Comparison of ENCODE assay signal across 8 mouse cellular contexts in the genomic region with DNA sequence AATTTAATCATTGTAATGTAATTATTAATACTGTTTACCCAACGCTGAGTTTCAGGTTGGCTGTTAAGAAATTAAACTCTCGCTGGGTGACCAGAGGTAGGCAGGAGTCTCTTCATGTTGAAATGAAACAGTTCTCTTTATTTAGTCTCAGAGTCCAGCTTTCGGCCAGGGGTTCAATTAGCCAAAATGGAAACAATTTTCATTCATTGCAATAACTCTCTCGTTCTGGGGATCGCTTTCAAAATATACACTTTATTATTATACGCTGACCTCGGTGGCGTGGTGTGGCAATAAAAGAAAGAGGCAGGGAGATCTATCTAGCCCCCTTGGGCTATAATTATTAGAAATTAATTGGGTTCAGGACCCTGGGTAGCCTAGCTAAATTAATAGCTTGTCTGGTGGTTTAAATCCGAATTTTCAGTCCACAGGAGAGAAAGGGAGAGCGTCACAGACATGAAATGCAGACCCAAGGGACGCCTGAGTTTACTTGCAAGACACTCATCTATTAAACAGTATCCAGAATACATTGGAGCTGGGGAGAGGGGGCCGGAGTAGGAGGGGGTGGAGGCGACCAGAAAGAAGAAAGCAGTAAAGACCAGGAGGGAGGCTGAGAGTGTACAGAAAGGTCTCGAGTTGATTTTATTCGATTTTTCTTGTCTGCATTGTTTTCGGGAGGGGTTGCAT. TPM values are rescaled to one million over a fixed set of nuclear protein-coding genes. Genes with fewer than 3 reads are reported as not detected.
DNase-seq lines count a peak whose midpoint lies in the region; ATAC-seq lines count a peak whose summit lies in the region.

No protein-coding gene starts in this region.

- H3K4me1 ChIP-seq in heart, embryonic 10.5 days = peaks cover 25% of the 10 kb centered on the region
- H3K4me1 ChIP-seq in hindbrain, embryonic 13.5 days (replicated peaks) = peaks cover 43% of the 10 kb centered on the region
- H3K4me1 ChIP-seq in midbrain, embryonic 12.5 days = peaks cover 39% of the 10 kb centered on the region

- H3K4me2 ChIP-seq in hindbrain, embryonic 13.5 days = peak overlapping the region; percentile 58
- peak overlapping the region; percentile 84 for H3K4me2 ChIP-seq in midbrain, embryonic 12.5 days (replicated peaks)

- no peaks in the 10 kb centered on the region for H3K36me3 ChIP-seq in heart, embryonic 10.5 days
- H3K36me3 ChIP-seq in hindbrain, embryonic 13.5 days = no peaks in the 10 kb centered on the region
- H3K36me3 ChIP-seq in midbrain, embryonic 12.5 days = no peaks in the 10 kb centered on the region

- H3K9me3 ChIP-seq in heart, embryonic 10.5 days = no peaks in the 10 kb centered on the region
- H3K9me3 ChIP-seq in hindbrain, embryonic 13.5 days = no peaks in the 10 kb centered on the region
- no peaks in the 10 kb centered on the region for H3K9me3 ChIP-seq in midbrain, embryonic 12.5 days

- no peak overlapping the region for H3K9ac ChIP-seq in hindbrain, embryonic 13.5 days
- H3K9ac ChIP-seq in midbrain, embryonic 12.5 days (replicated peaks) = peak overlapping the region; percentile 54; the same call in 1 of the 2 replicates

- H3K27ac ChIP-seq in heart, embryonic 10.5 days = peak overlapping the region; percentile 56; the same call in 1 of the 2 replicates
- no peak overlapping the region for H3K27ac ChIP-seq in hindbrain, embryonic 13.5 days
- H3K27ac ChIP-seq in midbrain, embryonic 12.5 days (replicated peaks) = no peak overlapping the region

- H3K4me3 ChIP-seq in heart, embryonic 10.5 days = peak overlapping the region; percentile 60
- H3K4me3 ChIP-seq in hindbrain, embryonic 13.5 days = peak overlapping the region; percentile 37; the same call in 1 of the 2 replicates
- H3K4me3 ChIP-seq in midbrain, embryonic 12.5 days = peak overlapping the region; percentile 48

- peaks cover 65% of the 10 kb centered on the region for H3K27me3 ChIP-seq in heart, embryonic 10.5 days (ENCODE audit: insufficient read depth, poor library complexity, severe bottlenecking)
- peaks cover 88% of the 10 kb centered on the region for H3K27me3 ChIP-seq in hindbrain, embryonic 13.5 days
- H3K27me3 ChIP-seq in midbrain, embryonic 12.5 days = peaks cover 74% of the 10 kb centered on the region

- WGBS in heart, embryonic 10.5 days = 8% methylated on average over 16 of the region's 16 CpGs
- 5% methylated on average over 16 of the region's 16 CpGs for WGBS in hindbrain, embryonic 13.5 days
- WGBS in midbrain, embryonic 12.5 days = 4% methylated on average over 16 of the region's 16 CpGs

- no peak for DNase-seq in heart, embryonic 10.5 days (ENCODE audit: low spot score)
- DNase-seq in heart, postnatal 4 days = no peak
- DNase-seq in embryo, embryonic 11 days = peak; percentile 48
- no peak for DNase-seq in right cerebral cortex, adult 2 months (ENCODE audit: low spot score in 2 of 2)
- DNase-seq in cerebellum, postnatal 4 days (ENCODE audit: low spot score in 2 of 2) = no peak
- no peak for DNase-seq in testis, postnatal 14 days (ENCODE audit: low spot score)

- ATAC-seq in hindbrain, embryonic 13.5 days (ENCODE audit: low FRiP score) = no peak
- no peak for ATAC-seq in midbrain, embryonic 12.5 days (ENCODE audit: low FRiP score, low read depth)

RNA-seq across cellular contexts. Expression of a gene that starts 34.4 kb away (rescaled TPM):
- polyA plus RNA-seq in heart, embryonic 10.5 days (2016; fragmentation: Nextera tagmentation; extraction: Ambion mirVana) = 28.4 and 40.3 TPM in 2 replicates
- total RNA-seq in heart, postnatal 4 days (2021) = 10 to 100 TPM; 31.5 to 36.1 TPM
- 12.3 and 18.4 TPM in 2 replicates for polyA plus RNA-seq in hindbrain, embryonic 13.5 days (2015; fragmentation: Nextera tagmentation; extraction: Ambion mirVana)
- polyA plus RNA-seq in midbrain, embryonic 12.5 days (2016; fragmentation: Nextera tagmentation; extraction: Ambion mirVana) = 25.9 and 33.2 TPM in 2 replicates
